Mouse (Mus musculus) spleen, postnatal 36 days (tissue): Measurements from ENCODE around the gene Prpf8.
"Not testable (repeated sequence)": the region's sequence is repeated elsewhere in the genome, so short reads cannot be mapped to it uniquely, and the experiment has no call there.

Experiments
- DNase-seq, 2 experiments: peaks; one replicate each; pipeline ENCODE4 v3.0.0; 2022; ENCODE audit warnings: low spot score in 2 of 2, mixed read lengths in 1 of 2

Prpf8 gene

DNA sequence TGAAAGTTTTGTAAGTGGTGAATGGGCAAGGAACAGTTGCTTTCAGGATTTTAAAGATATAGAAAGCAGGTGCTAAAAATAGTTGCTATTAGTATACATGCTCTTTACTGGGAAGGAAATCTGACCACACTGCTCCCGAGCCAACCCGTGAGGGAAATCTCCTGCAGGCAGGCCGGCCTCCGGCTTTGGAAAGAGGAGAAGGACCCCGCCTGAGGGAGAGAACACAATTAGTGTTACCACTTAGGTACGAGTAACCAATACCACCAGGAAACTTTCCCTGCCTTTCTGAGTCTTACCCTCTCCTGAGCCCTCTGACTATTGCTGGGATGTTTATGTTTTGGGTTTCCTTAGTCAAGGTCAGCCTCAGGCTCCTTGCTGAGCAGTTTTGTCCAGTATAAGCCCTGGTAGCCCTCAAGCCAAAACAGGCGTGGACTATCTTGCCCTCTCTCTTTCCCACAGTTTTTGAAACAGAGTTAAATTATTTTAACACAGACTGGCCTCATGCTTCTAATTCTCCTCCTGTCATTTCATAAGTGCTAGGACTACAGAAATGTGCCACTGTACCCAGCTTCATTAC, 66.4 kb downstream of the Prpf8 start:
- DNase-seq = no peak

DNA sequence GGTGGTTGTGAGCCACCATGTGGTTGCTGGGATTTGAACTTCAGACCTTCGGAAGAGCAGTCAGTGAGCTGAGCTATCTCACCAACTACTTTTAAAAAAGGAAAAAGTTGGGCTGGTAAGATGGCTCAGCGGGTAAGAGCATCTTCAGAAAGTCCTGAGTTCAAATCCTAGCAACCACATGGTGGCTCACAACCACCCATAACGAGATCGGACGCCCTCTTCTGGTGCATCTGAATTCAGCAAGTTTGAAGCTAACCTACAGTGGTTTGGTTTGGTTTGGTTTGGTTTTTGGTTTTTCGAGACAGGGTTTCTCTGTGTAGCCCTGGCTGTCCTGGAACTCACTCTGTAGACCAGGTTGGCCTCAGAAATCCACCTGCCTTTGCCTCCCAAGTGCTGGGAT, 69.4 kb downstream of the Prpf8 start:
- not testable (repeated sequence) for DNase-seq

DNA sequence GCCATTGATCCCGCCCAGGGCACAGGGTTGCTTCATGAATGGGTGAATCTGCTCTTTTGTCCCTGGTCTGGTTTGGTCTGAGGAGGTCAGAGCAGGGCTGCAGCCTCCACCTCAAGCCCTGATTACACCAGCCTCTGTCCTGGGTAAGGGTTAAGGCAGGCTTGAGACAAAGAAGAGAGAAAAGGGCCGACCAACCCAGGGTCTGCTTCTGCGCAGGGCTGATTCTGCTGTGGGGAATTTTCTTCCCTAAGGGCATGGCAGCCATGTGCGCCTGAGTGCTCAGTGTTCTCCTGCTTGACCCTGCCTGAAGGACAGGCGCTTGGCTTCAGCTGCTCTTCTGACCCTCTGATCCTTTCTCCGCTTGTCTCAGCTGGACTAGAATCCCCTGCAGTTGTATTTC, 70.5 kb downstream of the Prpf8 start:
- DNase-seq = no peak

GRCm38 (mm10) chr11:75558101-75558500, 71.5 kb downstream of the Prpf8 start:
- DNase-seq = no peak
